Mouse (Mus musculus) gastrocnemius, postnatal 4 days (tissue): ENCODE results near the gene Ncam1. TPM values are rescaled to one million over a fixed set of nuclear protein-coding genes. Genes with fewer than 3 reads are reported as not detected.

ENCODE experiments used
- DNase-seq, 2 experiments: peaks; one replicate each; pipeline ENCODE4 v3.0.0; 2021 to 2022; ENCODE audit warnings: low spot score in 2 of 2, mixed read lengths in 2 of 2
- total RNA-seq, 2 experiments: library from RNA; stranded (reverse); gene quantifications; 2 replicates each; pipeline ENCODE4 v1.2.3; 2021

Ncam1 gene
- total RNA-seq, 2 experiments from 2014 or later, result 180 to 193 TPM

- no peak for DNase-seq
Observed at GRCm38 (mm10) chr9:49681848-49682469, 116.8 kb downstream of the Ncam1 start.

- no peak for DNase-seq
Observed at GRCm38 (mm10) chr9:49679270-49679669, 119.5 kb downstream of the Ncam1 start.

GRCm38 (mm10) chr9:49675696-49676465 lies 122.8 kb downstream of the Ncam1 start:
- no peak for DNase-seq

GRCm38 (mm10) chr9:49672646-49673199 lies 126.0 kb downstream of the Ncam1 start:
- DNase-seq, result no peak

- DNase-seq, result no peak
Observed at GRCm38 (mm10) chr9:49667066-49667465, 131.7 kb downstream of the Ncam1 start.

GRCm38 (mm10) chr9:49665361-49665760 lies 133.4 kb downstream of the Ncam1 start:
- no peak for DNase-seq

GRCm38 (mm10) chr9:49663927-49664320 lies 134.8 kb downstream of the Ncam1 start:
- DNase-seq, result no peak

GRCm38 (mm10) chr9:49662958-49663926 lies 135.5 kb downstream of the Ncam1 start:
- DNase-seq, result peak in 1 of 2 experiments; percentile 20

GRCm38 (mm10) chr9:49661480-49661879 lies 137.2 kb downstream of the Ncam1 start:
- no peak for DNase-seq

GRCm38 (mm10) chr9:49658381-49658856 lies 140.3 kb downstream of the Ncam1 start:
- DNase-seq, result peak in 1 of 2 experiments; percentile 16

- DNase-seq, result no peak
Observed at GRCm38 (mm10) chr9:49654470-49654869, 144.3 kb downstream of the Ncam1 start.

- DNase-seq, result no peak
Observed at GRCm38 (mm10) chr9:49653478-49654245, 145.1 kb downstream of the Ncam1 start.

GRCm38 (mm10) chr9:49644296-49644695 lies 154.4 kb downstream of the Ncam1 start:
- no peak for DNase-seq

GRCm38 (mm10) chr9:49640764-49641163 lies 158.0 kb downstream of the Ncam1 start:
- DNase-seq, result no peak

- no peak for DNase-seq
Observed at GRCm38 (mm10) chr9:49640142-49640541, 158.6 kb downstream of the Ncam1 start.

GRCm38 (mm10) chr9:49637955-49638354 lies 160.8 kb downstream of the Ncam1 start:
- DNase-seq, result no peak

- no peak for DNase-seq
Observed at GRCm38 (mm10) chr9:49635668-49636326, 162.9 kb downstream of the Ncam1 start.

GRCm38 (mm10) chr9:49632591-49632990 lies 166.1 kb downstream of the Ncam1 start:
- DNase-seq, result no peak

GRCm38 (mm10) chr9:49630336-49630735 lies 168.4 kb downstream of the Ncam1 start:
- DNase-seq, result no peak

- no peak for DNase-seq
Observed at GRCm38 (mm10) chr9:49624910-49625309, 173.8 kb downstream of the Ncam1 start.
